Mouse (Mus musculus): ENCODE results near the gene Spon1.

- no peak for TF ChIP-seq POLR2A (IDR thresholded peaks at IDR 0.05; ENCODE audit: low read depth, low read length)
- no peak for TF ChIP-seq ZNF384 (IDR thresholded peaks at IDR 0.05; ENCODE audit: low read depth, low read length)
- no peak for TF ChIP-seq ZKSCAN1 (IDR thresholded peaks at IDR 0.05; ENCODE audit: borderline replicate concordance, low read depth, low read length)
- TF ChIP-seq CTCF (conservative IDR thresholded peaks at IDR 0.05 in 1 of 2, IDR thresholded peaks at IDR 0.05 in 1 of 2; ENCODE audit: low read depth in 2 of 2, low read length in 2 of 2), result no peak
- no peak for TF ChIP-seq RAD21 (IDR thresholded peaks at IDR 0.05; ENCODE audit: low read depth, low read length)
- TF ChIP-seq SIN3A (IDR thresholded peaks at IDR 0.05; ENCODE audit: low read length), result no peak
- no peak for TF ChIP-seq PAX5 (IDR thresholded peaks at IDR 0.05; ENCODE audit: low read length)
- no peak for TF ChIP-seq CHD1 (IDR thresholded peaks at IDR 0.05; ENCODE audit: low read depth, low read length)
- no peak for TF ChIP-seq ZC3H11A (IDR thresholded peaks at IDR 0.05; ENCODE audit: low read depth, low read length)
- no peak for TF ChIP-seq TCF12 (IDR thresholded peaks at IDR 0.05; ENCODE audit: low read depth, low read length)
- TF ChIP-seq MAX (IDR thresholded peaks at IDR 0.05; ENCODE audit: low read length), result no peak
- TF ChIP-seq POLR2AphosphoS2 (IDR thresholded peaks at IDR 0.05; ENCODE audit: low read depth, low read length), result no peak
Observed at GRCm38 (mm10) chr7:114011726-114012443, 246.1 kb downstream of the Spon1 start.
